16 mouse cellular contexts compared by ENCODE assay signal in the genomic region with DNA sequence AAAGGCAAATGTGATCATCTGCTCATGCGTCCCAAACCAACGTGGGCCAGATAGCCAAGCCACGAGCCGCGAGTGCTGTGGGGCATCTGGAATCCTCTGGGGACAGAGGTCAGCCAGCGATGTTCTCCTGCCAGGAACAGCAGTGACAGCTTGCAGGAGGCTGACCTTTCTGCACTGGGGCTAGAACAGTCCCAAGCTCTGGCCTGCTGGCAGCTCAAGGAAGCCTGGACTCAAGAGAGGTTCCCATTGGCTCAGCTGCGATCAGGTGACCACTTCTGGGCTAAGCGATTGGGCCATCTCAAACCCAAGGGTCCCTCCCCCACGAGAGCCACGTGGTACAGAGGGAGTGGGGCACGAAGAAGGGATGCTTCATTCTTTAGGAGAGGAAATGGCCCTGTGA. TPM values are rescaled to one million over a fixed set of nuclear protein-coding genes. Genes with fewer than 3 reads are reported as not detected.
DNase-seq lines count a peak whose midpoint lies in the region; ATAC-seq and TF ChIP-seq lines count a peak whose summit lies in the region.
"Had no signal": no experiment of that assay in that cellular context is flagged by ENCODE, and none has a peak within 500 bp of the region (broad histone marks: within the 10 kb centered on the region; RNA-seq: fewer than 3 reads in every experiment).

No protein-coding gene starts in this region.

- H3K27me3 ChIP-seq in forebrain, embryonic 10.5 days (ENCODE audit: poor library complexity, severe bottlenecking), result peaks cover 14% of the 10 kb centered on the region
- H3K27me3 ChIP-seq in forebrain, postnatal 0 days (ENCODE audit: insufficient read depth, low read length), result no peaks in the 10 kb centered on the region
- H3K27me3 ChIP-seq in lung, embryonic 16.5 days (ENCODE audit: control insufficient read depth, insufficient read depth, low read depth, low read length), result no peaks in the 10 kb centered on the region
- H3K27me3 ChIP-seq in E14TG2a.4 (ENCODE audit: insufficient read depth, low read length), result no peaks in the 10 kb centered on the region
- H3K27me3 ChIP-seq in embryonic facial prominence, embryonic 10.5 days (replicated peaks; ENCODE audit: low read depth, poor library complexity, severe bottlenecking), result peaks cover 12% of the 10 kb centered on the region

- no peak for ATAC-seq in forebrain, postnatal 0 days
- ATAC-seq in lung, embryonic 16.5 days (ENCODE audit: low read depth), result 0 out of 2 replicates have a peak, but pooled peaks have one; percentile 23
- no peak for ATAC-seq in inflammation-experienced regulatory T-cells, adult 6 months
- ATAC-seq: midbrain, embryonic 16.5 days had no signal

- no peaks in the 10 kb centered on the region for H3K36me3 ChIP-seq in forebrain, embryonic 10.5 days (replicated peaks)
- H3K36me3 ChIP-seq in forebrain, postnatal 0 days (ENCODE audit: insufficient read depth), result no peaks in the 10 kb centered on the region
- H3K36me3 ChIP-seq in lung, embryonic 16.5 days (ENCODE audit: control insufficient read depth, insufficient read depth, low read length), result no peaks in the 10 kb centered on the region
- H3K36me3 ChIP-seq in E14TG2a.4 (ENCODE audit: insufficient read depth, low read length), result peaks cover 72% of the 10 kb centered on the region
- no peaks in the 10 kb centered on the region for H3K36me3 ChIP-seq in embryonic facial prominence, embryonic 10.5 days (replicated peaks)
- H3K36me3 ChIP-seq: hindbrain, embryonic 15.5 days; limb, embryonic 10.5 days; liver, embryonic 15.5 days; neural tube, embryonic 12.5 days had no signal

- no peak overlapping the region for H3K4me2 ChIP-seq in forebrain, postnatal 0 days (ENCODE audit: low read depth)
- no peak overlapping the region for H3K4me2 ChIP-seq in lung, embryonic 16.5 days (ENCODE audit: low read depth, low read length)
- H3K4me2 ChIP-seq: hindbrain, embryonic 15.5 days; liver, embryonic 15.5 days; neural tube, embryonic 12.5 days had no signal

- no peaks in the 10 kb centered on the region for H3K9me3 ChIP-seq in forebrain, embryonic 10.5 days
- H3K9me3 ChIP-seq in forebrain, postnatal 0 days (ENCODE audit: low read length), result no peaks in the 10 kb centered on the region
- H3K9me3 ChIP-seq in lung, embryonic 16.5 days (ENCODE audit: control insufficient read depth, low read length), result no peaks in the 10 kb centered on the region
- H3K9me3 ChIP-seq in E14TG2a.4 (ENCODE audit: low read length), result no peaks in the 10 kb centered on the region
- no peaks in the 10 kb centered on the region for H3K9me3 ChIP-seq in embryonic facial prominence, embryonic 10.5 days
- H3K9me3 ChIP-seq: hindbrain, embryonic 15.5 days; limb, embryonic 10.5 days; liver, embryonic 15.5 days; neural tube, embryonic 12.5 days had no signal

- H3K4me3 ChIP-seq in forebrain, embryonic 10.5 days, result no peak overlapping the region
- H3K4me3 ChIP-seq in forebrain, postnatal 0 days (ENCODE audit: low read depth, low read length), result no peak overlapping the region
- no peak overlapping the region for H3K4me3 ChIP-seq in lung, embryonic 16.5 days (ENCODE audit: low read length)
- 0 out of 2 replicates have a peak overlapping the region, but pooled peaks have one; percentile 17 for H3K4me3 ChIP-seq in E14TG2a.4 (replicated peaks; ENCODE audit: low read length)
- no peak overlapping the region for H3K4me3 ChIP-seq in embryonic facial prominence, embryonic 10.5 days
- H3K4me3 ChIP-seq: hindbrain, embryonic 15.5 days; limb, embryonic 10.5 days; liver, embryonic 15.5 days; neural tube, embryonic 12.5 days had no signal

- 82% methylated on average over 11 of the region's 11 CpGs for WGBS in forebrain, embryonic 10.5 days
- 83% methylated on average over 11 of the region's 11 CpGs for WGBS in forebrain, postnatal 0 days
- WGBS in lung, embryonic 16.5 days, result 70% methylated on average over 11 of the region's 11 CpGs
- 72% methylated on average over 11 of the region's 11 CpGs for WGBS in embryonic facial prominence, embryonic 10.5 days

- TF ChIP-seq CTCF in forebrain, postnatal 0 days (IDR thresholded peaks at IDR 0.05; ENCODE audit: low read depth), result no peak
- TF ChIP-seq CTCF in E14TG2a.4 (conservative IDR thresholded peaks at IDR 0.05; ENCODE audit: low read length), result no peak

- peak overlapping the region; percentile 21; the same call in 1 of the 2 replicates for H3K27ac ChIP-seq in forebrain, embryonic 10.5 days
- no peak overlapping the region for H3K27ac ChIP-seq in forebrain, postnatal 0 days (ENCODE audit: low read depth, low read length)
- no peak overlapping the region for H3K27ac ChIP-seq in lung, embryonic 16.5 days (ENCODE audit: low read length)
- H3K27ac ChIP-seq in embryonic facial prominence, embryonic 10.5 days (replicated peaks), result 0 out of 2 replicates have a peak overlapping the region, but pooled peaks have one; percentile 10
- H3K27ac ChIP-seq: hindbrain, embryonic 15.5 days; limb, embryonic 10.5 days; liver, embryonic 15.5 days; macrophage; neural tube, embryonic 12.5 days had no signal

- DNase-seq in forebrain, embryonic 10.5 days (ENCODE audit: extremely low spot score, low spot score), result no peak
- DNase-seq in forebrain, postnatal 0 days, result no peak
- no peak for DNase-seq in lung, postnatal 14 days
- peak; percentile 36 for DNase-seq in embryonic facial prominence, embryonic 10.5 days (ENCODE audit: low spot score)
- DNase-seq: cerebellum, adult 8-10 months; kidney, postnatal 36 days had no signal

- peaks cover 18% of the 10 kb centered on the region for H3K4me1 ChIP-seq in forebrain, embryonic 10.5 days
- H3K4me1 ChIP-seq in forebrain, postnatal 0 days (ENCODE audit: insufficient read depth), result no peaks in the 10 kb centered on the region
- H3K4me1 ChIP-seq in lung, embryonic 16.5 days (replicated peaks; ENCODE audit: control insufficient read depth, insufficient read depth, low read length), result no peaks in the 10 kb centered on the region
- peaks cover 84% of the 10 kb centered on the region for H3K4me1 ChIP-seq in E14TG2a.4 (replicated peaks; ENCODE audit: low read depth, low read length)
- H3K4me1 ChIP-seq in embryonic facial prominence, embryonic 10.5 days, result peaks cover 14% of the 10 kb centered on the region
- H3K4me1 ChIP-seq: hindbrain, embryonic 15.5 days; liver, embryonic 15.5 days; neural tube, embryonic 12.5 days had no signal

- H3K9ac ChIP-seq in forebrain, postnatal 0 days, result no peak overlapping the region
- H3K9ac ChIP-seq in lung, embryonic 16.5 days (ENCODE audit: low read length), result no peak overlapping the region
- H3K9ac ChIP-seq: hindbrain, embryonic 15.5 days; liver, embryonic 15.5 days; neural tube, embryonic 12.5 days had no signal

RNA-seq across cellular contexts. Expression of a gene that starts 58.3 kb away (rescaled TPM):
- polyA plus RNA-seq in forebrain, embryonic 10.5 days (2016; fragmentation: Nextera tagmentation; extraction: Ambion mirVana), result 38.2 and 43.2 TPM in 2 replicates
- total RNA-seq in forebrain, postnatal 0 days (2014; rRNA removed), result 3.3 and 3.7 TPM in 2 replicates
- polyA plus RNA-seq in forebrain, postnatal 0 days (2015; fragmentation: Nextera tagmentation; extraction: Ambion mirVana), result 3.7 and 3.9 TPM in 2 replicates
- polyA plus RNA-seq in lung, embryonic 16.5 days (2015; fragmentation: Nextera tagmentation; extraction: Ambion mirVana), result 0.25 and 0.47 TPM in 2 replicates
- 13.7 and 15.4 TPM in 2 replicates for polyA plus RNA-seq in embryonic facial prominence, embryonic 10.5 days (2016; fragmentation: Nextera tagmentation; extraction: Ambion mirVana)
- polyA plus RNA-seq in inflammation-experienced regulatory T-cells, adult 6 months (2017; shearing (Covaris generic)), result not detected
- polyA plus RNA-seq: heart, postnatal 0 days; liver, embryonic 15.5 days; macrophage had no signal

Comparison
In these comparisons a context has a peak if more than half of its experiments do, and no peak if none do; other contexts are left out.
1. H3K27ac ChIP-seq: peak in forebrain, embryonic 10.5 days (single experiment) and embryonic facial prominence, embryonic 10.5 days (single experiment); none in forebrain, postnatal 0 days (single experiment) and lung, embryonic 16.5 days (single experiment).